Mouse (Mus musculus) ES-E14 (cell line): Measurements from ENCODE around the gene Ccdc92. TPM values are rescaled to one million over a fixed set of nuclear protein-coding genes. Genes with fewer than 3 reads are reported as not detected.
A peak's percentile ranks its signal among the peaks of the same experiment; 100 is the strongest.

Experiments
- DNase-seq: peaks from one replicate; pipeline ENCODE4 v3.0.0-alpha.2; 2013; ENCODE audit warnings: low read depth, low spot score
- H3K27ac ChIP-seq: 2 replicates; pipeline ENCODE4 v1.5.1; 2012; ENCODE audit warnings: low read depth, mild to moderate bottlenecking, low read length, moderate library complexity, mixed read lengths; ENCODE audit not compliant: poor library complexity, insufficient read depth, severe bottlenecking
- H3K36me3 ChIP-seq: 2 replicates; pipeline ENCODE4 v1.6.1; 2012; ENCODE audit warnings: mild to moderate bottlenecking, low read length, moderate library complexity, mixed read lengths; ENCODE audit not compliant: control insufficient read depth, poor library complexity, insufficient read depth, severe bottlenecking
- H3K4me1 ChIP-seq, 2 experiments: fragments of 150-350 bp in 1 of 2; sonication (generic) in 1 of 2; 2 replicates each; pipeline ENCODE4 v1.6.1; 2012; ENCODE audit warnings: low read length in 2 of 2, mild to moderate bottlenecking in 1 of 2, mixed read lengths in 1 of 2; ENCODE audit not compliant: control insufficient read depth in 2 of 2, insufficient read depth in 2 of 2, poor library complexity in 1 of 2
- H3K4me3 ChIP-seq, 2 experiments: fragments of 150-350 bp in 1 of 2; sonication (generic) in 1 of 2; 2 replicates each; pipeline ENCODE4 v1.5.1; 2012; ENCODE audit warnings: low read length in 2 of 2, low read depth in 1 of 2, mild to moderate bottlenecking in 1 of 2, mixed read lengths in 1 of 2; ENCODE audit not compliant: insufficient read depth in 1 of 2, poor library complexity in 1 of 2, severe bottlenecking in 1 of 2
- H3K9ac ChIP-seq: 2 replicates; pipeline ENCODE4 v1.6.1; 2012; ENCODE audit warnings: low read depth, mild to moderate bottlenecking, low read length, mixed read lengths; ENCODE audit not compliant: poor library complexity, insufficient read depth, severe bottlenecking
- H3K9me3 ChIP-seq: fragments of 150-350 bp; sonication (generic); 2 replicates; pipeline ENCODE4 v1.6.1; 2012; ENCODE audit warnings: low read depth, mild to moderate bottlenecking, low read length; ENCODE audit not compliant: control insufficient read depth, insufficient read depth
- CHD2 ChIP-seq: IDR thresholded peaks from 2 replicates; pipeline ENCODE4 v1.6.1; 2014; ENCODE audit warnings: mild to moderate bottlenecking, low read depth, low read length, inconsistent platforms
- HCFC1 ChIP-seq: IDR thresholded peaks from 2 replicates; pipeline ENCODE4 v1.6.1; 2012; ENCODE audit warnings: low read length, inconsistent platforms, borderline replicate concordance; ENCODE audit not compliant: insufficient read depth
- MAFK ChIP-seq: IDR thresholded peaks from 2 replicates; pipeline ENCODE4 v1.6.1; 2014; ENCODE audit warnings: mild to moderate bottlenecking, low read depth, low read length, inconsistent platforms; ENCODE audit not compliant: insufficient read depth
- ZC3H11A ChIP-seq: IDR thresholded peaks from 2 replicates; pipeline ENCODE4 v1.6.1; 2012; ENCODE audit warnings: low read depth, mild to moderate bottlenecking, inconsistent platforms, low read length, borderline replicate concordance
- ZNF384 ChIP-seq: IDR thresholded peaks from 2 replicates; pipeline ENCODE4 v1.6.1; 2012; ENCODE audit warnings: low read depth, low read length, inconsistent platforms
- in situ Hi-C, 2 experiments: fragments of 600-800 bp; cut with MboI; formaldehyde crosslinking; loops; one replicate each; pipeline ENCODE4 v1.15.1; 2025; ENCODE audit warnings: low sequenced_read_pairs in 2 of 2, inconsistent platforms in 1 of 2; ENCODE audit not compliant: unreplicated experiment in 2 of 2
- total RNA-seq: library from RNA; depleted of rRNA; stranded (reverse); fragments of 300-350 nt; gene quantifications from 2 replicates; pipeline ENCODE4 v1.2.3, GENCODE M21; 2012

Ccdc92 gene
- total RNA-seq, 1 experiment: 3.9 TPM

DNA sequence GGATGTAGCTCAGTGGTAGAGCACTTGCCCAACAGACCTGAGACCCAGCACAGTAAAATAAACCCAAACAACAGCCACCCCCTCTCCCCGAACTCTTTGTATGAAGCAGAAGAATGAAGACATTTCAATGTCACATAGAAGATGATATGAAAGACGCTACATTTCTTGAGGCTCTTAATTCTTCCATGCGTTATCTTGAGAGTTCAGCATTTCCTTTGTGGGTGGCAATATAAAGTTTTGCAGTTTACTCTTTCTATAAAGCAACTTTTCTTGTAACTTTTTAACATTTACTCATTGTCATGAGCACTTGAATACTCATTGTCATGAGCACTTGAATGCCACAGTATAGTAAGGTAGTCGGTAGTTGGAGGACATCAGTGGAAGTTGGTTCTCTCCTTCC lies 8.0 kb downstream of the Ccdc92 start:
- in situ Hi-C loops: no loop called here
- no peak overlapping the region for H3K4me3 ChIP-seq

GRCm38 (mm10) chr5:124853079-124853478 lies 9.1 kb downstream of the Ccdc92 start:
- H3K9ac ChIP-seq: no peak overlapping the region
- TF ChIP-seq HCFC1 (no peak), CHD2 (no peak), MAFK (no peak), ZNF384 (no peak), ZC3H11A (no peak)
- peaks cover 3 to 9% of the 10 kb centered on the region in 2 experiments; a peak in 1 of 4 replicates for H3K4me1 ChIP-seq
- H3K9me3 ChIP-seq: no peaks in the 10 kb centered on the region
- in situ Hi-C loops: no loop called here
- no peaks in the 10 kb centered on the region for H3K36me3 ChIP-seq
- DNase-seq: no peak
- no peak overlapping the region for H3K27ac ChIP-seq
- H3K4me3 ChIP-seq: no peak overlapping the region

More for the DNA sequence above, 8.0 kb downstream of the Ccdc92 start:
- Histone ChIP-seq H3K4me1 (peaks cover 3 to 9% of the 10 kb centered on the region in 2 experiments; a peak in 1 of 4 replicates), H3K27ac (no peak overlapping the region), H3K36me3 (no peaks in the 10 kb centered on the region), H3K9me3 (no peaks in the 10 kb centered on the region), H3K9ac (no peak overlapping the region)
- TF ChIP-seq CHD2 (no peak), ZC3H11A (no peak), MAFK (no peak), ZNF384 (no peak), HCFC1 (no peak)
- no peak for DNase-seq

DNA sequence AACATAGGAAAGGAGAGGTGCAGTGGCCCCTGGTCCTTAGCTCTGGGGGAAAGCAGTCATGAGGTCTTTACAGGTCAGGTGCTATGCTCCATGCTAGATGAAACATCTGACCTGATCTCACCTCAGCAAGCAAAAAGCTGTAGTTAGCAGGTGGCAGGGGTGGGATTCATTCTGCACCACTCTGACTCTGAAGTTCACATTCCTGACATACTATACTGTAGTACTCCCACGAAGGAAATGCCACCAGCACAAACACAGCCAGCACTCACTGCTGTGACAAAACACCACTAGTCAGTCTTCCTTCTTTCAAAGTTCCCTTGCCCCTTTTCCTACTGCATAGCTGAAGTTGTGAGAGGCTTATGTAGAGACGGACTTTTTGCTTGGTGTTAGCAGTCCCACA lies 9.9 kb downstream of the Ccdc92 start:
- no peak for TF ChIP-seq CHD2
- TF ChIP-seq MAFK: no peak
- TF ChIP-seq ZNF384: no peak
- TF ChIP-seq ZC3H11A: no peak
- TF ChIP-seq HCFC1: no peak
- no peak for DNase-seq
- H3K4me3 ChIP-seq: no peak overlapping the region
- H3K27ac ChIP-seq: no peak overlapping the region
- peaks cover 3 to 9% of the 10 kb centered on the region in 2 experiments; a peak in 1 of 4 replicates for H3K4me1 ChIP-seq
- no peaks in the 10 kb centered on the region for H3K36me3 ChIP-seq
- H3K9me3 ChIP-seq: no peaks in the 10 kb centered on the region
- in situ Hi-C loops: no loop called here
- no peak overlapping the region for H3K9ac ChIP-seq

- Histone ChIP-seq H3K27ac (no peak overlapping the region), H3K4me1 (peaks cover 3 to 9% of the 10 kb centered on the region in 2 experiments; a peak in 1 of 4 replicates), H3K9me3 (no peaks in the 10 kb centered on the region), H3K36me3 (no peaks in the 10 kb centered on the region), H3K9ac (no peak overlapping the region), H3K4me3 (no peak overlapping the region)
- in situ Hi-C loops: no loop called here
- TF ChIP-seq CHD2: no peak
- no peak for TF ChIP-seq ZNF384
- TF ChIP-seq MAFK: no peak
- no peak for TF ChIP-seq HCFC1
- no peak for TF ChIP-seq ZC3H11A
- DNase-seq: peak; percentile 47
Measured at GRCm38 (mm10) chr5:124851572-124851971, 10.7 kb downstream of the Ccdc92 start.

DNA sequence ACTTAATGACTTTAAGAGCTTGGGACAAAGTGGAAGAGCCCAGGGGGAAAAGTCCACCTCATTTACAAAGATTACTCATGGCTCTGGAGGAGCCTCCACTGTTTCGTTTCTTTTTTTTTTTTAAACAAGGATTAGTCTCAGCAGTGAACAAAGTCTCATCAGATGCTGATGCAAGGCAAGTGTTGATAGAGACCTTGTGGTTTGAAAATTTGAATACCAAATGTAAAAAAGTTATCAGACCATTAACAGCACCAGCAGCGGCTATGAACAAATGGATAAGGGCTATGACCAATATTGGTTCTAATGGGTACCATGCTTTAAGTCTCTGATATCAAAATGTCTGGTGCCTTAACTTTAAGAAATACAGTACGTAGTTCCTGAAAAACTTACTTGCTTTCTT lies 13.2 kb downstream of the Ccdc92 start:
- no peaks in the 10 kb centered on the region for H3K9me3 ChIP-seq
- DNase-seq: no peak

More for the DNA sequence above, 13.2 kb downstream of the Ccdc92 start:
- Histone ChIP-seq H3K4me1 (peaks cover 3 to 9% of the 10 kb centered on the region in 2 experiments; a peak in 1 of 4 replicates), H3K27ac (no peak overlapping the region), H3K36me3 (no peaks in the 10 kb centered on the region), H3K9ac (no peak overlapping the region), H3K4me3 (no peak overlapping the region)
- in situ Hi-C loops: no loop called here
- TF ChIP-seq CHD2 (no peak), ZNF384 (no peak)
